Mouse (Mus musculus) thymus, adult 18-20 months (tissue): ENCODE results near the gene Nova2.

ENCODE experiments used
- DNase-seq, 2 experiments: peaks; one replicate each; pipeline ENCODE4 v3.0.0; 2022; ENCODE audit warnings: mixed read lengths in 2 of 2

Nova2 gene

GRCm38 (mm10) chr7:18925162-18925938, at the start of gene Nova2:
Gene Nova2 (plus strand): TSS chr7:18925888.
- peak in 1 of 2 experiments; percentile 22 for DNase-seq

- no peak for DNase-seq
These were observed 47.0 kb upstream of the Nova2 start for GRCm38 (mm10) chr7:18878691-18879090.

GRCm38 (mm10) chr7:18883991-18884744, 41.5 kb upstream of the Nova2 start:
- DNase-seq = no peak

GRCm38 (mm10) chr7:18884745-18885422, 40.8 kb upstream of the Nova2 start:
- no peak for DNase-seq

- no peak for DNase-seq
These were observed 38.7 kb upstream of the Nova2 start for GRCm38 (mm10) chr7:18886963-18887362.

- DNase-seq = no peak
These were observed 34.8 kb upstream of the Nova2 start for GRCm38 (mm10) chr7:18890848-18891247.

- peak; percentile 60 to 65 for DNase-seq
These were observed 33.7 kb upstream of the Nova2 start for GRCm38 (mm10) chr7:18891872-18892599.

- DNase-seq = no peak
These were observed 32.7 kb upstream of the Nova2 start for GRCm38 (mm10) chr7:18893009-18893408.

- no peak for DNase-seq
These were observed 31.8 kb upstream of the Nova2 start for GRCm38 (mm10) chr7:18893651-18894430.

GRCm38 (mm10) chr7:18896536-18896935, 29.2 kb upstream of the Nova2 start:
- DNase-seq = no peak

- DNase-seq = no peak
These were observed 25.2 kb upstream of the Nova2 start for GRCm38 (mm10) chr7:18900513-18900912.

GRCm38 (mm10) chr7:18902486-18902885, 23.2 kb upstream of the Nova2 start:
- DNase-seq = no peak

- DNase-seq = no peak
These were observed 20.7 kb upstream of the Nova2 start for GRCm38 (mm10) chr7:18904971-18905370.

- DNase-seq = no peak
These were observed 15.9 kb upstream of the Nova2 start for GRCm38 (mm10) chr7:18909797-18910196.

GRCm38 (mm10) chr7:18910241-18910831, 15.4 kb upstream of the Nova2 start, which contains the start of gene Ccdc61:
Gene Ccdc61 (minus strand): TSS chr7:18910415.
- peak; percentile 96 to 99 for DNase-seq

- DNase-seq = no peak
These were observed 9.4 kb upstream of the Nova2 start for GRCm38 (mm10) chr7:18916254-18916653.

GRCm38 (mm10) chr7:18917931-18918330, 7.8 kb upstream of the Nova2 start:
- DNase-seq = no peak

- DNase-seq = peak in 1 of 2 experiments; percentile 28
These were observed 4.6 kb upstream of the Nova2 start for GRCm38 (mm10) chr7:18921069-18921468.

- no peak for DNase-seq
These were observed 2.9 kb upstream of the Nova2 start for GRCm38 (mm10) chr7:18922807-18923206.

- DNase-seq = no peak
These were observed 2.4 kb upstream of the Nova2 start for GRCm38 (mm10) chr7:18923267-18923666.

- DNase-seq = no peak
These were observed 1.9 kb upstream of the Nova2 start for GRCm38 (mm10) chr7:18923711-18924191.
